Mouse (Mus musculus) liver, adult 2 months (tissue): ENCODE measurements at regions not wholly inside any gene's neighbourhood (a gene's known extent, or its start where the extent isn't known, plus 50 kb on each side); places are given as distances from the start of the nearest gene placed in this dataset.
"Not testable (repeated sequence)": the region's sequence is repeated elsewhere in the genome, so short reads cannot be mapped to it uniquely, and the experiment has no call there.

ENCODE experiments used
- DNase-seq: peaks from one replicate; pipeline ENCODE4 v3.0.0-alpha.2; 2011; ENCODE audit warnings: low read depth, low spot score; ENCODE audit errors: extremely low read depth
- H3K27ac ChIP-seq: fragments of 200-500 bp; replicated peaks from 2 replicates; pipeline ENCODE4 v1.5.1; 2012; ENCODE audit warnings: low read depth, mild to moderate bottlenecking, control low read depth, inconsistent platforms, low read length; ENCODE audit not compliant: insufficient read depth
- H3K27me3 ChIP-seq: fragments of 200-500 bp; 2 replicates; pipeline ENCODE4 v1.6.1; 2012; ENCODE audit warnings: mild to moderate bottlenecking, moderate library complexity, low read length, inconsistent platforms; ENCODE audit not compliant: control insufficient read depth, insufficient read depth
- H3K36me3 ChIP-seq: fragments of 200-500 bp; 2 replicates; pipeline ENCODE4 v1.6.1; 2012; ENCODE audit warnings: low read length, inconsistent platforms; ENCODE audit not compliant: control insufficient read depth, insufficient read depth
- H3K4me1 ChIP-seq: fragments of 200-500 bp; 2 replicates; pipeline ENCODE4 v1.6.1; 2011; ENCODE audit warnings: low read length; ENCODE audit not compliant: control insufficient read depth, insufficient read depth
- H3K4me3 ChIP-seq: fragments of 200-500 bp; 2 replicates; pipeline ENCODE4 v1.5.1; 2011; ENCODE audit warnings: low read depth, mild to moderate bottlenecking, control low read depth, low read length, moderate library complexity; ENCODE audit not compliant: insufficient read depth
- H3K79me2 ChIP-seq: fragments of 200-500 bp; 2 replicates; pipeline ENCODE4 v1.6.1; 2012; ENCODE audit warnings: inconsistent platforms, mild to moderate bottlenecking, low read length, moderate library complexity; ENCODE audit not compliant: control insufficient read depth, insufficient read depth
- H3K9ac ChIP-seq: fragments of 200-500 bp; 2 replicates; pipeline ENCODE4 v1.6.1; 2012; ENCODE audit warnings: low read depth, mild to moderate bottlenecking, control low read depth, inconsistent platforms, low read length
- CTCF ChIP-seq: fragments of 200-500 bp; IDR thresholded peaks from 2 replicates; pipeline ENCODE4 v1.5.1; 2011; ENCODE audit warnings: low read depth, low read length, control low read depth
- POLR2A ChIP-seq: fragments of 200-500 bp; IDR thresholded peaks from 2 replicates; pipeline ENCODE4 v1.6.1; 2011; ENCODE audit warnings: low read length, control low read depth; ENCODE audit not compliant: insufficient read depth; ENCODE audit errors: extremely low read depth
- WGBS: fragments of 180-500 bp; shearing (Covaris S2); methylation state at CpG from one replicate; pipeline ENCODE4 v1.1.7; 2018; 5-methylcytosine and 5-hydroxymethylcytosine counted together

- no peak overlapping the region for H3K9ac ChIP-seq
- no peaks in the 10 kb centered on the region for H3K4me1 ChIP-seq
- 100% methylated on average over 1 of the region's 1 CpGs for WGBS
- no peaks in the 10 kb centered on the region for H3K36me3 ChIP-seq
- no peak for DNase-seq
- H3K79me2 ChIP-seq: no peaks in the 10 kb centered on the region
- no peak overlapping the region for H3K27ac ChIP-seq
- H3K4me3 ChIP-seq: no peak overlapping the region
- TF ChIP-seq POLR2A (no peak), CTCF (no peak)
- no peaks in the 10 kb centered on the region for H3K27me3 ChIP-seq
Observed at GRCm38 (mm10) chr16:50023885-50024284, 223.6 kb downstream of the Cd47 start.

GRCm38 (mm10) chr16:50026100-50026884 lies 226.0 kb downstream of the Cd47 start:
- no peaks in the 10 kb centered on the region for H3K27me3 ChIP-seq
- WGBS: 43% methylated on average over 3 of the region's 3 CpGs
- H3K36me3 ChIP-seq: no peaks in the 10 kb centered on the region
- H3K4me1 ChIP-seq: no peaks in the 10 kb centered on the region
- no peak overlapping the region for H3K4me3 ChIP-seq
- no peaks in the 10 kb centered on the region for H3K79me2 ChIP-seq
- no peak overlapping the region for H3K27ac ChIP-seq
- DNase-seq: no peak
- TF ChIP-seq POLR2A (no peak), CTCF (no peak)
- H3K9ac ChIP-seq: no peak overlapping the region

GRCm38 (mm10) chr16:50027189-50027588 lies 226.9 kb downstream of the Cd47 start:
- TF ChIP-seq CTCF: no peak
- TF ChIP-seq POLR2A: no peak
- Histone ChIP-seq H3K4me1 (no peaks in the 10 kb centered on the region), H3K27ac (no peak overlapping the region), H3K9ac (no peak overlapping the region), H3K27me3 (no peaks in the 10 kb centered on the region), H3K79me2 (no peaks in the 10 kb centered on the region), H3K36me3 (no peaks in the 10 kb centered on the region), H3K4me3 (no peak overlapping the region)
- DNase-seq: no peak
- WGBS: 42% methylated on average over 2 of the region's 2 CpGs

- no peak for DNase-seq
- no peak overlapping the region for H3K27ac ChIP-seq
- H3K27me3 ChIP-seq: no peaks in the 10 kb centered on the region
- H3K36me3 ChIP-seq: no peaks in the 10 kb centered on the region
- WGBS: 100% methylated on average over 1 of the region's 1 CpGs
- H3K4me1 ChIP-seq: no peaks in the 10 kb centered on the region
- H3K9ac ChIP-seq: no peak overlapping the region
- no peaks in the 10 kb centered on the region for H3K79me2 ChIP-seq
- H3K4me3 ChIP-seq: no peak overlapping the region
- TF ChIP-seq CTCF (no peak), POLR2A (no peak)
Observed at GRCm38 (mm10) chr16:50029711-50030110, 229.4 kb downstream of the Cd47 start.

- not testable (repeated sequence) for H3K27me3 ChIP-seq, H3K36me3 ChIP-seq, DNase-seq, H3K27ac ChIP-seq, H3K4me1 ChIP-seq, H3K9ac ChIP-seq, H3K4me3 ChIP-seq, H3K79me2 ChIP-seq
Observed at GRCm38 (mm10) chr16:50030355-50030754, 230.0 kb downstream of the Cd47 start.

GRCm38 (mm10) chr16:50030905-50031369 lies 230.6 kb downstream of the Cd47 start:
- DNase-seq: no peak
- Histone ChIP-seq H3K79me2 (no peaks in the 10 kb centered on the region), H3K27ac (no peak overlapping the region), H3K4me1 (no peaks in the 10 kb centered on the region), H3K4me3 (no peak overlapping the region), H3K27me3 (no peaks in the 10 kb centered on the region), H3K36me3 (no peaks in the 10 kb centered on the region), H3K9ac (no peak overlapping the region)
- TF ChIP-seq POLR2A (no peak), CTCF (no peak)
- 60% methylated on average over 2 of the region's 2 CpGs for WGBS
